Mouse (Mus musculus) embryonic fibroblast, embryonic 13.5 days (primary cell): ENCODE data around the gene Gne. TPM values are rescaled to one million over a fixed set of nuclear protein-coding genes. Genes with fewer than 3 reads are reported as not detected.
"Not testable (repeated sequence)": the region's sequence is repeated elsewhere in the genome, so short reads cannot be mapped to it uniquely, and the experiment has no call there.

Source experiments
- H3K27ac ChIP-seq: 2 replicates; pipeline ENCODE4 v1.5.1; 2012; ENCODE audit warnings: low read length, control low read depth, inconsistent platforms; ENCODE audit not compliant: insufficient read depth
- H3K4me1 ChIP-seq: 2 replicates; pipeline ENCODE4 v1.6.1; 2011; ENCODE audit warnings: low read length; ENCODE audit not compliant: control insufficient read depth, insufficient read depth
- H3K4me3 ChIP-seq: 2 replicates; pipeline ENCODE4 v1.5.1; 2011; ENCODE audit warnings: mild to moderate bottlenecking, control low read depth, low read length; ENCODE audit not compliant: insufficient read depth
- CTCF ChIP-seq: IDR thresholded peaks from 2 replicates; pipeline ENCODE4 v1.5.1; 2011; ENCODE audit warnings: mild to moderate bottlenecking, control low read depth, low read length, moderate library complexity, borderline replicate concordance; ENCODE audit not compliant: insufficient read depth
- POLR2A ChIP-seq: IDR thresholded peaks from 2 replicates; pipeline ENCODE4 v1.6.1; 2011; ENCODE audit warnings: low read depth, mild to moderate bottlenecking, control low read depth, low read length, moderate library complexity
- polyA plus RNA-seq: library from polyadenylated mRNA; stranded (reverse); fragments of >200 nt; gene quantifications from 2 replicates; pipeline ENCODE4 v1.2.4, GENCODE M21; 2011; ENCODE audit warnings: low read depth; ENCODE audit not compliant: missing spikeins, insufficient read length

The Gne gene
- polyA plus RNA-seq, 1 experiment: 27.8 TPM

- no peak overlapping the region for H3K4me3 ChIP-seq
- no peaks in the 10 kb centered on the region for H3K4me1 ChIP-seq
- no peak overlapping the region for H3K27ac ChIP-seq
- TF ChIP-seq CTCF: no peak
- TF ChIP-seq POLR2A: no peak
Measured at GRCm38 (mm10) chr4:44062816-44063215, 21.2 kb downstream of the Gne start.

GRCm38 (mm10) chr4:44062062-44062461 is 21.9 kb downstream of the Gne start:
- TF ChIP-seq POLR2A (no peak), CTCF (no peak)
- Histone ChIP-seq H3K27ac (peak overlapping the region; percentile 4; the same call in 1 of the 2 replicates), H3K4me1 (no peaks in the 10 kb centered on the region), H3K4me3 (no peak overlapping the region)

- no peak for TF ChIP-seq POLR2A
- TF ChIP-seq CTCF: no peak
- no peaks in the 10 kb centered on the region for H3K4me1 ChIP-seq
- no peak overlapping the region for H3K4me3 ChIP-seq
Measured at GRCm38 (mm10) chr4:44059674-44060073, 24.3 kb downstream of the Gne start.

GRCm38 (mm10) chr4:44049812-44050211 is 34.2 kb downstream of the Gne start:
- Histone ChIP-seq H3K27ac (no peak overlapping the region), H3K4me3 (no peak overlapping the region), H3K4me1 (no peaks in the 10 kb centered on the region)
- TF ChIP-seq POLR2A (no peak), CTCF (no peak)

More at GRCm38 (mm10) chr4:44059674-44060073, 24.3 kb downstream of the Gne start:
- no peak overlapping the region for H3K27ac ChIP-seq

- TF ChIP-seq CTCF: no peak
- TF ChIP-seq POLR2A: no peak
- Histone ChIP-seq H3K27ac (no peak overlapping the region), H3K4me1 (no peaks in the 10 kb centered on the region), H3K4me3 (no peak overlapping the region)
Measured at GRCm38 (mm10) chr4:44046066-44046465, 37.9 kb downstream of the Gne start.

- TF ChIP-seq POLR2A (no peak), CTCF (no peak)
- H3K4me3 ChIP-seq: no peak overlapping the region
- H3K4me1 ChIP-seq: no peaks in the 10 kb centered on the region
- no peak overlapping the region for H3K27ac ChIP-seq
Measured at GRCm38 (mm10) chr4:44044685-44045356, 39.2 kb downstream of the Gne start.

- not testable (repeated sequence) for H3K27ac ChIP-seq, H3K4me1 ChIP-seq, H3K4me3 ChIP-seq
Measured at GRCm38 (mm10) chr4:44043182-44043581, 40.8 kb downstream of the Gne start.

- TF ChIP-seq POLR2A (no peak), CTCF (no peak)
- Histone ChIP-seq H3K27ac (no peak overlapping the region), H3K4me1 (no peaks in the 10 kb centered on the region), H3K4me3 (no peak overlapping the region)
Measured at GRCm38 (mm10) chr4:44042429-44042828, 41.5 kb downstream of the Gne start.

- H3K4me1 ChIP-seq: no peaks in the 10 kb centered on the region
- H3K4me3 ChIP-seq: no peak overlapping the region
- H3K27ac ChIP-seq: no peak overlapping the region
- TF ChIP-seq CTCF: no peak
Measured at GRCm38 (mm10) chr4:44040802-44041201, 43.2 kb downstream of the Gne start.

- no peak overlapping the region for H3K27ac ChIP-seq
- no peak overlapping the region for H3K4me3 ChIP-seq
- TF ChIP-seq CTCF (no peak), POLR2A (no peak)
- H3K4me1 ChIP-seq: no peaks in the 10 kb centered on the region
Measured at GRCm38 (mm10) chr4:44036455-44036854, 47.5 kb downstream of the Gne start.

GRCm38 (mm10) chr4:44031521-44031920 is 52.5 kb downstream of the Gne start:
- no peaks in the 10 kb centered on the region for H3K4me1 ChIP-seq
- no peak overlapping the region for H3K27ac ChIP-seq
- no peak overlapping the region for H3K4me3 ChIP-seq
- TF ChIP-seq CTCF (no peak), POLR2A (no peak)
